18 mouse cellular contexts compared by ENCODE assay signal in genomic region chr2:166337666-166338065, GRCm38 (mm10).
DNase-seq lines count a peak whose midpoint lies in the region; ATAC-seq and TF ChIP-seq lines count a peak whose summit lies in the region.
"Had no signal": no experiment of that assay in that cellular context is flagged by ENCODE, and none has a peak within 500 bp of the region (broad histone marks: within the 10 kb centered on the region; RNA-seq: fewer than 3 reads in every experiment).

No protein-coding gene starts in this region.

- H3K4me1 ChIP-seq in intestine, embryonic 14.5 days (replicated peaks; ENCODE audit: control insufficient read depth, insufficient read depth, low read length): peaks cover 45% of the 10 kb centered on the region
- 0 out of 2 replicates have a peak, but pooled peaks cover 2% of the 10 kb centered on the region for H3K4me1 ChIP-seq in intestine, postnatal 0 days (replicated peaks; ENCODE audit: control insufficient read depth, insufficient read depth, low read length)
- H3K4me1 ChIP-seq in stomach, embryonic 14.5 days (ENCODE audit: control insufficient read depth, insufficient read depth, low read length): peaks cover 35% of the 10 kb centered on the region
- H3K4me1 ChIP-seq in stomach, postnatal 0 days (replicated peaks; ENCODE audit: control insufficient read depth, insufficient read depth): no peaks in the 10 kb centered on the region; the same call in 1 of the 2 replicates
- peaks cover 74% of the 10 kb centered on the region for H3K4me1 ChIP-seq in limb, embryonic 10.5 days

- no peak for DNase-seq in intestine, embryonic 14.5 days (ENCODE audit: low spot score)
- no peak for DNase-seq in stomach, postnatal 0 days (ENCODE audit: low spot score)
- peak; percentile 65 for DNase-seq in limb, embryonic 10.5 days (ENCODE audit: low spot score)
- DNase-seq in layer of hippocampus, adult 11-12 months (ENCODE audit: low spot score): no peak
- no peak for DNase-seq in cerebellum, adult 8-10 months
- DNase-seq: adrenal gland, postnatal 25 days; cerebellum, adult 2 months; kidney, adult 9 months; layer of hippocampus, postnatal 36 days; liver, postnatal 0 days; thymus, postnatal 14 days had no signal

- H3K27me3 ChIP-seq in intestine, embryonic 14.5 days (replicated peaks; ENCODE audit: control insufficient read depth, insufficient read depth, low read length): no peaks in the 10 kb centered on the region
- H3K27me3 ChIP-seq in intestine, postnatal 0 days (replicated peaks; ENCODE audit: control insufficient read depth, insufficient read depth, low read length): no peaks in the 10 kb centered on the region
- no peaks in the 10 kb centered on the region for H3K27me3 ChIP-seq in stomach, embryonic 14.5 days (ENCODE audit: control insufficient read depth, insufficient read depth, low read length)
- no peaks in the 10 kb centered on the region for H3K27me3 ChIP-seq in stomach, postnatal 0 days (ENCODE audit: control insufficient read depth, insufficient read depth, low read length)
- no peaks in the 10 kb centered on the region for H3K27me3 ChIP-seq in limb, embryonic 10.5 days (ENCODE audit: low read depth, poor library complexity, severe bottlenecking)
- H3K27me3 ChIP-seq: heart, embryonic 15.5 days; Patski had no signal

- 53% methylated on average over 7 of the region's 7 CpGs for WGBS in intestine, embryonic 14.5 days
- WGBS in intestine, postnatal 0 days: 70% methylated on average over 7 of the region's 7 CpGs
- WGBS in stomach, embryonic 14.5 days: 51% methylated on average over 7 of the region's 7 CpGs
- WGBS in stomach, postnatal 0 days: 69% methylated on average over 7 of the region's 7 CpGs
- 37% methylated on average over 7 of the region's 7 CpGs for WGBS in limb, embryonic 10.5 days

- no peak for ATAC-seq in intestine, embryonic 14.5 days (replicated peaks; ENCODE audit: low FRiP score, low TSS enrichment, low read depth)
- ATAC-seq in intestine, postnatal 0 days: no peak
- no peak for ATAC-seq in stomach, embryonic 14.5 days (ENCODE audit: insufficient number of reproducible peaks, insufficient read depth, low FRiP score, low read depth)
- no peak for ATAC-seq in stomach, postnatal 0 days (ENCODE audit: low FRiP score, low TSS enrichment)
- ATAC-seq: activated CD4-positive, CD25-positive, alpha-beta regulatory T cell, adult 4 months; liver, postnatal 0 days; midbrain, embryonic 15.5 days; Patski had no signal

- no peak for TF ChIP-seq CTCF in intestine, postnatal 0 days (IDR thresholded peaks at IDR 0.05; ENCODE audit: low read depth)
- no peak for TF ChIP-seq CTCF in stomach, postnatal 0 days (IDR thresholded peaks at IDR 0.05; ENCODE audit: low read depth)

- H3K36me3 ChIP-seq in intestine, embryonic 14.5 days (ENCODE audit: control insufficient read depth, insufficient read depth, low read length): no peaks in the 10 kb centered on the region
- no peaks in the 10 kb centered on the region for H3K36me3 ChIP-seq in intestine, postnatal 0 days (ENCODE audit: control insufficient read depth, insufficient read depth)
- no peaks in the 10 kb centered on the region for H3K36me3 ChIP-seq in stomach, embryonic 14.5 days (ENCODE audit: control insufficient read depth, insufficient read depth, low read length)
- no peaks in the 10 kb centered on the region for H3K36me3 ChIP-seq in stomach, postnatal 0 days (ENCODE audit: control insufficient read depth, insufficient read depth, low read length)
- H3K36me3 ChIP-seq in limb, embryonic 10.5 days: peaks cover 3% of the 10 kb centered on the region; the same call in 1 of the 2 replicates
- H3K36me3 ChIP-seq: heart, embryonic 15.5 days; hindbrain, embryonic 12.5 days; midbrain, embryonic 15.5 days had no signal

- H3K4me3 ChIP-seq in intestine, embryonic 14.5 days (ENCODE audit: low read depth, low read length): no peak overlapping the region
- H3K4me3 ChIP-seq in intestine, postnatal 0 days (ENCODE audit: low read depth, low read length): no peak overlapping the region
- H3K4me3 ChIP-seq in stomach, embryonic 14.5 days (ENCODE audit: low read depth, low read length): no peak overlapping the region
- H3K4me3 ChIP-seq in stomach, postnatal 0 days (ENCODE audit: low read depth, low read length): no peak overlapping the region
- H3K4me3 ChIP-seq in limb, embryonic 10.5 days: 0 out of 2 replicates have a peak overlapping the region, but pooled peaks have one; percentile 19
- H3K4me3 ChIP-seq: heart, embryonic 15.5 days; hindbrain, embryonic 12.5 days; midbrain, embryonic 15.5 days had no signal

- H3K4me2 ChIP-seq in intestine, embryonic 14.5 days (ENCODE audit: low read length): no peak overlapping the region
- H3K4me2 ChIP-seq in intestine, postnatal 0 days (replicated peaks; ENCODE audit: low read depth): no peak overlapping the region
- no peak overlapping the region for H3K4me2 ChIP-seq in stomach, embryonic 14.5 days (replicated peaks; ENCODE audit: low read depth, low read length)
- H3K4me2 ChIP-seq in stomach, postnatal 0 days (replicated peaks; ENCODE audit: low read depth): no peak overlapping the region
- H3K4me2 ChIP-seq: heart, embryonic 15.5 days; hindbrain, embryonic 12.5 days; midbrain, embryonic 15.5 days had no signal

- TF ChIP-seq EP300 in stomach, postnatal 0 days (optimal IDR thresholded peaks at IDR 0.05): no peak

- H3K9me3 ChIP-seq in intestine, embryonic 14.5 days (ENCODE audit: control insufficient read depth, low read length): no peaks in the 10 kb centered on the region; the same call in 1 of the 2 replicates
- no peaks in the 10 kb centered on the region for H3K9me3 ChIP-seq in intestine, postnatal 0 days (ENCODE audit: control insufficient read depth)
- H3K9me3 ChIP-seq in stomach, embryonic 14.5 days (ENCODE audit: control insufficient read depth, low read depth, low read length): no peaks in the 10 kb centered on the region
- no peaks in the 10 kb centered on the region for H3K9me3 ChIP-seq in stomach, postnatal 0 days (ENCODE audit: control insufficient read depth, low read length)
- H3K9me3 ChIP-seq in limb, embryonic 10.5 days (replicated peaks): no peaks in the 10 kb centered on the region
- H3K9me3 ChIP-seq: heart, embryonic 15.5 days; midbrain, embryonic 15.5 days had no signal

- H3K9ac ChIP-seq in intestine, embryonic 14.5 days (ENCODE audit: low read length): no peak overlapping the region
- H3K9ac ChIP-seq in intestine, postnatal 0 days (ENCODE audit: low read depth, low read length): no peak overlapping the region
- H3K9ac ChIP-seq in stomach, embryonic 14.5 days (replicated peaks; ENCODE audit: low read depth, low read length): no peak overlapping the region
- H3K9ac ChIP-seq in stomach, postnatal 0 days (ENCODE audit: low read length): no peak overlapping the region
- H3K9ac ChIP-seq: heart, embryonic 15.5 days; hindbrain, embryonic 12.5 days; liver, postnatal 0 days; midbrain, embryonic 15.5 days had no signal

- peak overlapping the region; percentile 60 for H3K27ac ChIP-seq in intestine, embryonic 14.5 days (ENCODE audit: low read depth)
- H3K27ac ChIP-seq in intestine, postnatal 0 days (ENCODE audit: low read depth, low read length): no peak overlapping the region
- H3K27ac ChIP-seq in stomach, embryonic 14.5 days (ENCODE audit: low read length): peak overlapping the region; percentile 88
- no peak overlapping the region; the same call in 1 of the 2 replicates for H3K27ac ChIP-seq in stomach, postnatal 0 days (replicated peaks)
- H3K27ac ChIP-seq in limb, embryonic 10.5 days: peak overlapping the region; percentile 96
- H3K27ac ChIP-seq: heart, embryonic 15.5 days; hindbrain, embryonic 12.5 days; midbrain, embryonic 15.5 days had no signal

Comparison
In these comparisons a context has a peak if more than half of its experiments do, and no peak if none do; other contexts are left out.
1. H3K27ac ChIP-seq: peak in intestine, embryonic 14.5 days (single experiment), stomach, embryonic 14.5 days (single experiment) and limb, embryonic 10.5 days (single experiment); none in intestine, postnatal 0 days (single experiment) and stomach, postnatal 0 days (single experiment).